Mouse (Mus musculus) embryonic facial prominence, embryonic 11.5 days (tissue): Measurements from ENCODE around the gene Zfp536. TPM values are rescaled to one million over a fixed set of nuclear protein-coding genes. Genes with fewer than 3 reads are reported as not detected.

ENCODE experiments used
- ATAC-seq: fragments of 200-750 bp; cut with Nextera tagmentation; replicated peaks from 2 replicates; pipeline ENCODE4 v1.8.0; 2017; ENCODE audit warnings: low read depth; ENCODE audit not compliant: insufficient number of reproducible peaks, low FRiP score, low TSS enrichment
- DNase-seq: peaks from one replicate; pipeline ENCODE4 v3.0.0-alpha.2; 2015; ENCODE audit warnings: low spot score
- H3K27ac ChIP-seq: fragments of 300-500 bp; sonication (generic); replicated peaks from 2 replicates; pipeline ENCODE4 v1.5.1; 2014; ENCODE audit warnings: mild to moderate bottlenecking, low read depth, low read length, control low read depth
- H3K27me3 ChIP-seq: fragments of 300-500 bp; sonication (generic); 2 replicates; pipeline ENCODE4 v1.6.1; 2014; ENCODE audit warnings: mild to moderate bottlenecking, low read length, moderate library complexity, mixed read lengths; ENCODE audit not compliant: control insufficient read depth, insufficient read depth
- H3K36me3 ChIP-seq: fragments of 300-500 bp; sonication (generic); replicated peaks from 2 replicates; pipeline ENCODE4 v1.6.1; 2014; ENCODE audit warnings: low read depth, mild to moderate bottlenecking, low read length, moderate library complexity, mixed read lengths; ENCODE audit not compliant: control insufficient read depth, insufficient read depth
- H3K4me1 ChIP-seq: fragments of 300-500 bp; sonication (generic); 2 replicates; pipeline ENCODE4 v1.6.1; 2014; ENCODE audit warnings: low read length, mixed read lengths; ENCODE audit not compliant: control insufficient read depth, insufficient read depth
- H3K4me2 ChIP-seq: fragments of 300-500 bp; sonication (generic); 2 replicates; pipeline ENCODE4 v1.6.1; 2014; ENCODE audit warnings: low read depth, mild to moderate bottlenecking, control low read depth, low read length, moderate library complexity
- H3K4me3 ChIP-seq: fragments of 300-500 bp; sonication (generic); 2 replicates; pipeline ENCODE4 v1.5.1; 2014; ENCODE audit warnings: low read depth, low read length, control low read depth
- H3K9ac ChIP-seq: fragments of 300-500 bp; sonication (generic); replicated peaks from 2 replicates; pipeline ENCODE4 v1.6.1; 2014; ENCODE audit warnings: mild to moderate bottlenecking, control low read depth, low read length
- H3K9me3 ChIP-seq: fragments of 300-500 bp; sonication (generic); replicated peaks from 2 replicates; pipeline ENCODE4 v1.6.1; 2016; ENCODE audit warnings: mild to moderate bottlenecking, low read length, inconsistent platforms, mixed read lengths; ENCODE audit not compliant: control insufficient read depth
- WGBS: fragments of 180-500 bp; shearing (Covaris S2); extraction: QIAGEN DNeasy Blood & Tissue Kit; methylation state at CpG from one replicate; pipeline ENCODE4 v1.1.7; 2014; 5-methylcytosine and 5-hydroxymethylcytosine counted together
- polyA plus RNA-seq: library from polyadenylated mRNA; unstranded; fragments of >200 nt; fragmentation: Nextera tagmentation; extraction: Ambion mirVana; gene quantifications from 2 replicates; pipeline ENCODE4 v1.2.1, GENCODE M21; 2014

The Zfp536 gene
- polyA plus RNA-seq, 1 experiment from 2014 or later = 9.9 TPM

- H3K4me2 ChIP-seq = peak overlapping the region; percentile 91
- ATAC-seq (peak; percentile 64), DNase-seq (peak; percentile 92)
- H3K36me3 ChIP-seq = no peaks in the 10 kb centered on the region
- peak overlapping the region; percentile 48 for H3K27ac ChIP-seq
- peak overlapping the region; percentile 55 for H3K4me3 ChIP-seq
- peak overlapping the region; percentile 67 for H3K9ac ChIP-seq
- H3K9me3 ChIP-seq = no peaks in the 10 kb centered on the region
- peaks cover 17% of the 10 kb centered on the region for H3K27me3 ChIP-seq
- WGBS = under 1% methylated on average over 57 of the region's 57 CpGs
- no peaks in the 10 kb centered on the region for H3K4me1 ChIP-seq
Observed at GRCm38 (mm10) chr7:37770400-37771050, 2.9 kb downstream of the Zfp536 start.

GRCm38 (mm10) chr7:37769526-37770399 lies 3.7 kb downstream of the Zfp536 start:
- Histone ChIP-seq H3K4me2 (peak overlapping the region; percentile 91), H3K27me3 (peaks cover 11% of the 10 kb centered on the region), H3K9ac (peak overlapping the region; percentile 67), H3K4me3 (peak overlapping the region; percentile 55), H3K27ac (peak overlapping the region; percentile 48; the same call in 1 of the 2 replicates), H3K9me3 (no peaks in the 10 kb centered on the region), H3K4me1 (no peaks in the 10 kb centered on the region), H3K36me3 (no peaks in the 10 kb centered on the region)
- ATAC-seq (peak; percentile 35; the same call in 1 of the 2 replicates), DNase-seq (peak; percentile 68)
- under 1% methylated on average over 50 of the region's 53 CpGs for WGBS

- peak overlapping the region; percentile 91 for H3K4me2 ChIP-seq
- H3K27ac ChIP-seq = no peak overlapping the region
- H3K4me1 ChIP-seq = no peaks in the 10 kb centered on the region
- WGBS = under 1% methylated on average over 28 of the region's 28 CpGs
- H3K9me3 ChIP-seq = no peaks in the 10 kb centered on the region
- peak overlapping the region; percentile 55 for H3K4me3 ChIP-seq
- peaks cover 7% of the 10 kb centered on the region for H3K27me3 ChIP-seq
- H3K36me3 ChIP-seq = no peaks in the 10 kb centered on the region
- no peak for DNase-seq
- H3K9ac ChIP-seq = peak overlapping the region; percentile 67
- no peak for ATAC-seq
Observed at GRCm38 (mm10) chr7:37769004-37769403, 4.4 kb downstream of the Zfp536 start.

GRCm38 (mm10) chr7:37768310-37768940 lies 5.0 kb downstream of the Zfp536 start:
- Histone ChIP-seq H3K4me1 (no peaks in the 10 kb centered on the region), H3K4me2 (peak overlapping the region; percentile 91), H3K27ac (no peak overlapping the region), H3K27me3 (peaks cover 7% of the 10 kb centered on the region), H3K9me3 (no peaks in the 10 kb centered on the region), H3K9ac (no peak overlapping the region; the same call in none of the 2 replicates), H3K36me3 (no peaks in the 10 kb centered on the region), H3K4me3 (peak overlapping the region; percentile 55)
- DNase-seq (no peak), ATAC-seq (no peak)
- 7% methylated on average over 10 of the region's 10 CpGs for WGBS

GRCm38 (mm10) chr7:37758886-37759285 lies 14.6 kb downstream of the Zfp536 start:
- no peak overlapping the region for H3K27ac ChIP-seq
- no peaks in the 10 kb centered on the region for H3K4me1 ChIP-seq
- H3K9me3 ChIP-seq = no peaks in the 10 kb centered on the region
- no peak overlapping the region for H3K4me2 ChIP-seq
- no peaks in the 10 kb centered on the region for H3K27me3 ChIP-seq
- no peak for DNase-seq
- H3K4me3 ChIP-seq = no peak overlapping the region
- 93% methylated on average over 5 of the region's 5 CpGs for WGBS
- H3K36me3 ChIP-seq = no peaks in the 10 kb centered on the region
- no peak overlapping the region for H3K9ac ChIP-seq
- ATAC-seq = no peak

GRCm38 (mm10) chr7:37753024-37753423 lies 20.4 kb downstream of the Zfp536 start:
- H3K9ac ChIP-seq = no peak overlapping the region
- H3K9me3 ChIP-seq = no peaks in the 10 kb centered on the region
- WGBS = 85% methylated on average over 1 of the region's 1 CpGs
- no peaks in the 10 kb centered on the region for H3K36me3 ChIP-seq
- no peaks in the 10 kb centered on the region for H3K27me3 ChIP-seq
- H3K4me1 ChIP-seq = no peaks in the 10 kb centered on the region
- ATAC-seq (no peak), DNase-seq (no peak)
- no peak overlapping the region for H3K27ac ChIP-seq
- H3K4me3 ChIP-seq = no peak overlapping the region
- H3K4me2 ChIP-seq = no peak overlapping the region

GRCm38 (mm10) chr7:37746133-37746761 lies 27.2 kb downstream of the Zfp536 start:
- Histone ChIP-seq H3K36me3 (no peaks in the 10 kb centered on the region), H3K4me2 (no peak overlapping the region), H3K9me3 (no peaks in the 10 kb centered on the region), H3K27me3 (no peaks in the 10 kb centered on the region), H3K4me3 (no peak overlapping the region), H3K9ac (no peak overlapping the region), H3K27ac (no peak overlapping the region), H3K4me1 (no peaks in the 10 kb centered on the region; the same call in 1 of the 2 replicates)
- DNase-seq = no peak
- 45% methylated on average over 12 of the region's 13 CpGs for WGBS
- ATAC-seq = no peak
